Mouse (Mus musculus): ENCODE data around the gene Zbed5.
A peak's percentile ranks its signal among the peaks of the same experiment; 100 is the strongest.
"Not testable (repeated sequence)": the region's sequence is repeated elsewhere in the genome, so short reads cannot be mapped to it uniquely, and the experiment has no call there.

Gene Zbed5

DNA sequence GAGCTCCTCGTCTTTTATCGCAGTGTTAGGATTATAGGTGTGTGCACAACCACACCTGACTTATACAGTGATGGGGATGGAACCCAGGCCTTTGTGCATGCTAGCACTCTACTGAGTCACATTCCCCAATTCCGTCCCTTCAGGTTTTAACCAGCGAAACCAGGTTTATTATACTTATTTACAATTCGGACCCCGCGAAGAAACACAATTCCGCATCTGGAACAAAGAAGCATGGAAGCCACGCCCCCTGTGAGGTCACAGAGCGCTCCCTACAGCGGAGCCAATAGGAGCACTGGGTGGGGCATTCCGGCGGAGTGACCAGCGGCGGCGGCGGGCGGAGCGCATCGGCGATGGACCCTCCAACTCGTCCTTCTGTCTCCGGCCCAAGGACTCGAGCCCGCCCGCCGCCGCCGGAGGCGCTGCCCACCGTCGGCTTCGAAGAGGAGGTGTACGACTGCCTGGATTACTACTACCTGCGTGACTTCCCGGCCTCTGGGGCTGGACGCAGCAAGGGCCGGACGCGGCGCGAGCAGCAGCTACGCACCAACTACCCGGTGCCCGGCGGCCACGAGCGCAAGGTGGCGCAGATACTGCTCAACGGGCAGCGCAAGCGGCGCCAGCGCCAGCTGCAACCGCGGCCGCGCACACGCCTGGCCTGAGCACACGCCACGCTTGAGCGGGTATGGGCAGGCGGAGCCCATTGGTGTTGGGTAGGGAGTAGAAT, 12.9 kb downstream of the Zbed5 start, which contains the start of gene Nupr1l:
Nupr1l (plus strand) TSS at position 299 of the 724 bp plus-strand sequence.
- DNase-seq (ENCODE audit: extremely low spot score), result peak; percentile 95

DNA sequence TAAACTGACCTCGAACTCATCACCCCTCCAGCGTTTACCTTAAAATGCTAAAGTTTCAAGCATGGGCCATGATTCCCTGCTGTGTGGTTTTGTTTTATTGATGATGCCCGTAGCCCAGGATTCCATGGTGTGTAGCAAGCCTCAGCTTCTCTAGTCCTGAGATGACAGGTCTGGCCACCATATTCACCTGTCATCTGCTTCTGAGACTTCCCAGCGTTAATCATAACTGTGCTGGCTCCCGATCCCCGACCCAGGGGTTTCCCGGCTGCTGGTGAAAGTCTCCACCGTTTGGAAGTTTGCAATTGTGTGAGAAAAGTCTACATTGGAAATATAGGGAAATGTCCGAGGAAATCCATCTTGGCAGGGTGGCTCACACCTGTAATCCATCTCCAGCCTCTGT, 13.6 kb downstream of the Zbed5 start:
- DNase-seq (ENCODE audit: extremely low spot score), result no peak

- no peak for DNase-seq (ENCODE audit: extremely low spot score)
Measured at GRCm38 (mm10) chr5:129909591-129909990, 14.1 kb downstream of the Zbed5 start.

- DNase-seq (ENCODE audit: extremely low spot score), result no peak
Measured at GRCm38 (mm10) chr5:129914024-129914423, 18.5 kb downstream of the Zbed5 start.

DNA sequence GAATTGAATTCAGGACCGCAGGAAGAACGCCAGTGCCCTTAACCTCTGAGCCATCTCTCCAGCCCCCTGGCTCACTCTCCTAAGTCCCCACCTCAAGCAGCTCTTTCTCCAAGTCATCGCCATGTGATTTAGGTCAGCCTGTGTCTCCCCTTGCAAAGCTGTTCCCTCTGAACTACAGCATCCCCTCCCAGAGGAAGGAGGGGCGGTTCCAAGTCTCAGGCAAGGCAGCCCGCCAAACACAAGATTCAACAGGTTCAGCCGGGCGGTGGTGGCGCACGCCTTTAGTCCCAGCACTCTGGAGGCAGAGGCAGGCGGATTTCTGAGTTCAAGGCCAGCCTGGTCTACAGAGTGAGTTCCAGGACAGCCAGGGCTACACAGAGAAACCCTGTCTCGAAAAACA, 20.0 kb downstream of the Zbed5 start:
- not testable (repeated sequence) for DNase-seq (ENCODE audit: extremely low spot score)

- no peak for DNase-seq (ENCODE audit: extremely low spot score)
Measured at GRCm38 (mm10) chr5:129918065-129918651, 22.6 kb downstream of the Zbed5 start.

DNA sequence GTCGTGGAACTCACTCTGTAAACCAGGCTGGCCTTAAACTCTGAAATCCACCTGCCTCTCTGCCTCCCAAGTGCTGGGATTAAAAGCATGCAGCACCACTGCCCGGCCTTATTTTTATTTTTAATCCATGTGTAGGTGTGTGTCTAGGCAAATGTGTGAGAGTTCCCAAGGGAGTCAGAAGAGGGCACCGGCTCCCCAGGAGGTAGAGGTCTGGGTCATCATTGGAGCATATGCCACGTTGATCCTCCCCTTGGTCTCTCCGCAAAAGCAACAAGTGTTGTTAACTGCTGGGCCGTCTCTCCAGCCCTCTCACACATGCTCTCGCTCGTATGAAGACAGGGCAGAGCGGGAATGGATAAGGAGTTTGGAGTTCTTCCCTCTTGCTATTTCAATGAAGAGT, 23.2 kb downstream of the Zbed5 start:
- DNase-seq (ENCODE audit: extremely low spot score), result no peak

GRCm38 (mm10) chr5:129919320-129919719, 23.8 kb downstream of the Zbed5 start:
- no peak for DNase-seq (ENCODE audit: extremely low spot score)

- DNase-seq (ENCODE audit: extremely low spot score), result no peak
Measured at GRCm38 (mm10) chr5:129921972-129922371, 26.4 kb downstream of the Zbed5 start.

- no peak for DNase-seq (ENCODE audit: extremely low spot score)
Measured at GRCm38 (mm10) chr5:129924820-129925452, 29.4 kb downstream of the Zbed5 start.

GRCm38 (mm10) chr5:129925933-129926332, 30.4 kb downstream of the Zbed5 start:
- no peak for DNase-seq (ENCODE audit: extremely low spot score)

DNA sequence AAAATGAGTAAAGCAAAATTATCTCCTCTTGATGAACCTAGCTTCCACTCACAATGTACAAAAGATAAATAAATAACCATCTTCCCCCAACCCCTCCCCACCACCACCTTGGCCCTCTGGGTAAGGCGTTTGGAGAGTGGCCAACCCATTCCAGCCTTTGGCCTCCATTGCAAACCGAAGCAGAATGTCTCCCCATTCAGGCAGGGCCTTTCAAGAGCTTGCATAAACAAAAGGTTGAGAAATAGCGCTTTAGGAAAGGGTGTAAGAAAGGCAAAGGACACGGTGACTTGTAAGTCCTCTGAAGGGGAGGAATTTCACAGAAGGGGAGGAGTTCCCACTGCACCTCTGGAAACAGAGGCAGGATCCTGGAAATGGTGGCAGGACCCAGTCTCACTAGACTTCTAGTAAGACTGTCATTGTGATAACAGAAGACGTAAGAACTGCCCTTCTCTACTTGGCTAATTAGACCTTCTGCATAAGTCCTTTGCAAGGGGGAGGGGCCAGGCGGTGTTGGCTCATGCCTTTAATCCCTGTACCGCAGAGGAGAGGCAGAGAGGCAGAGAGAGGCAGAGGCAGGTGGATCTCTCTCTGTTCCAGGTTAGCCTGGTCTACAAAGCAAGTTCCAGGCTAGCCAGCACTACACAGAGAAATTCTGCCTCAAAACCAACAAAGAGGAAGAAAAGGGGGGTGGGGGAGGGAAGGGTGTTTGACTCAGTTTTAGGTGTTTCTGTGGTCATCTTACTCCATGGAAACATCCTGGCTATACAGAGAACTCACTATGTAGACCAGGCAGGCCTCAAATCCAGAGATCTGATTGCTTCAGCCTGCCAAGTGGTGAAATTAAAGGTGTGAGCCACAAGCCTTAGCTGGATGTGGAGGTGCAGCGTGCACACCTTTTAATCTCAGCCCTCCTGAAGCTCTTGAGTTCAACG, 34.7 kb downstream of the Zbed5 start:
- no peak for DNase-seq (ENCODE audit: extremely low spot score)

DNA sequence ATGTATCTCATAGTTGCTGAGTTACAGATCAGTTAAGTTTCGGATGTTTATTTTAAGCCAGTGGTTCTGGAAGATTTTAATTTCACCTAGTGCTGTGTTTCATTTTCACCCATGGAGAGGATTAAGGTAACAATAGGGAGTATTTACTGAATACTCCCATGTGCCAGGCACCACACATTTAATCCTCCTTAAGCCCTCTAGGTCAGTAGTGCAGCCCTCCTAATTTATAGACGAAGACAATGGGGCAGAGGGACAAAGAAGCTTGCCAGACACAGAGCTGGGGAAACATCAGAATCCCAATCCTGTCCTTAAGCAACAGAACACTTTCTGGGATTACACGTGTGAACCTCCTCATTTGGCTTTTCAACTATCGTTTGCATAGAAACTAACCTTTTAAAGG, 41.4 kb downstream of the Zbed5 start:
- DNase-seq (ENCODE audit: extremely low spot score), result no peak

DNA sequence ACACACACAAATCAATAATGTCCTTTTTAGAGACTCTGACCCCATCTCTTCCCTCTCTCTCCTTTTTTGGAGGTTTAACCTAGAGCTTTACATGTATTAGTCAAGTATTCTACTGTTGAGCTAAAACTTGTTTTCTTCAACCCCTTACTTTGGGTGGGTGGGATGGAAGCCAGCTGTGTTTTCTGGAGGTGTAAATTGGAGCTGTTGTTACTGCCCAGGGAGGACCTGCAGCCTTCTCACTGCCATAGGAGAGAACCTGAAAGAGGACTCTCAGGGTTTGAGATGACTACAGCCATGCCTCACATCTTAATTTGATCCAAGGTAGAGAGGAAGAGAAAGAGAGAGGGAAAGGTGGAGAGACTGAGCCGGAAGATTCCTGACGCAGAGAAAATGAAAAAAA, 44.8 kb downstream of the Zbed5 start:
- DNase-seq (ENCODE audit: extremely low spot score), result no peak

DNA sequence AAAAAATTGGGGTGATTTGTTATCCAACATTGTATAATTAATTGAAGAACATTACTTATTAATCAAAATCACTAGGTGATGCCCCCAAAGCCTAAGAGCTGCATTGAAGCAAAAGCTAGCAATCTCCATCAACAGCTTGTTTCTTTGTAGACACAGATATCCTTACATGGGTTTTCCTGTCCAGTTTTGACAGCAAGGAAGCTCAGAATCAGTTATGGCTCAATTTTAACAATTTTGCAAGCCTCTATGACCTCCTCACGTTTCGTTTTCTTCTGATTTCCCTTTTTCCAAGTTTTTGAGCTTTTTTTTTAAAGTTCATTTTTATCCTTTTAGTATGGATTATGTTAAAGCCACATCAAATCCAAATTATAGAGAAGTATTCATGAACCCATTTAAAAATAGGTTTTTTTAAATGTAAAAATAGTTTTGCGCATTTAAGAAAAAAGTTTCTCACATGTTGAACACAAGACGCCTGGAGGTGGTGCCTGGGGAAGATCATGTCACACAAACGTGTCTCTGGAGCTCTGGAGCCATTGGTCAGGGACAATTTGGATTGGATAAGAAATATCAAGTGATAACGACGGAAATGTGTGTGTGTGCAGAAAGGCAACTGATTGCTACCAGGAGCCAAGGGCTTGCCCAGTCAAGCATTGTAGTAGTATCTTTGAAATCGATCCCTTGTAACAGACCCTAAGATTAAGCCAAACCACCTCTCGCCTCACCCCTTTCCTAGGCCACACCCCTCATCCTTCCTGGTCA, 45.4 kb downstream of the Zbed5 start:
- DNase-seq (ENCODE audit: extremely low spot score), result no peak

- DNase-seq (ENCODE audit: extremely low spot score), result peak; percentile 100
Measured at GRCm38 (mm10) chr5:129941495-129942045, 46.0 kb downstream of the Zbed5 start, which contains the start of gene Vkorc1l1. Gene Vkorc1l1, plus strand, starts transcription at chr5:129941970.

- DNase-seq (ENCODE audit: extremely low spot score), result peak; percentile 60
Measured at GRCm38 (mm10) chr5:129942073-129942939, 46.8 kb downstream of the Zbed5 start.

DNA sequence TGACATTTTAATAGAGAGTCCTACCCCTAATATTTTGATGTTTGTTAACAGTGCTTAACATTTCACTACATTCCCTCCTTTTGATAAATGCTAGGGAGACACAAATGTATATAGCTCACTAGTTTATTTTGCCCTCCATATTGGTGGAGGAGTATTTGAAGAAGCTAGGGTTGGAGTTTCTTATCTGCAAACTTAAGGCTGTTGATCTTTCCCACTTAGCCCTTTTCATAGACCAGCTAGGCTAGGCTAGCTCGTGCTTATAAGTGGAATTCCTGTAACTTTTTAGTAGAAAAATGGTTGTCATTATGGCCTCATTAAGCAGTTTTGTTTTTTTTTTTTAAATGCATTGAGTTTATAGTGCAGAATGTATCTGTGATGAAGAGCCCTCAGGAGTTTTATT, 47.9 kb downstream of the Zbed5 start:
- no peak for DNase-seq (ENCODE audit: extremely low spot score)

GRCm38 (mm10) chr5:129947528-129948033, 52.1 kb downstream of the Zbed5 start:
- no peak for DNase-seq (ENCODE audit: extremely low spot score)

DNA sequence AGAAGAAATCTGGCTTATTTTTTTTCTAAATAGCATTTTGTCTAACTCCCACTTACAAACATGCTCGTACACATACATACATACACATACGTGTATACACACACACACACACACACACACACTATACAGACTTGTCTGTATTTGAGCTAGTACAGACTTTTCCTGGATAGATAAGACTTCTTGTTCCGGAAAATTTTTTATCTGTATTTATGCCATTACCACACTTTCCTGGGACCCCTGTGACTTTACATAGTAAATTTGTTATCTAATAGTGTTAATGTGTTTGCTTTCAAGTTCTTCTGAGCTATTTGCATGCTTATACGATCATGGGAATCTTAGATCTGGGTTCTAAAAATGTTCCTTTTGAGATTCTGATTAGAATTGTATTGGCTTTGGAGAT, 56.6 kb downstream of the Zbed5 start:
- no peak for DNase-seq (ENCODE audit: extremely low spot score)
